Mouse (Mus musculus): ENCODE results near the gene Mxd3.
A peak's percentile ranks its signal among the peaks of the same experiment; 100 is the strongest.

Mxd3 gene

DNA sequence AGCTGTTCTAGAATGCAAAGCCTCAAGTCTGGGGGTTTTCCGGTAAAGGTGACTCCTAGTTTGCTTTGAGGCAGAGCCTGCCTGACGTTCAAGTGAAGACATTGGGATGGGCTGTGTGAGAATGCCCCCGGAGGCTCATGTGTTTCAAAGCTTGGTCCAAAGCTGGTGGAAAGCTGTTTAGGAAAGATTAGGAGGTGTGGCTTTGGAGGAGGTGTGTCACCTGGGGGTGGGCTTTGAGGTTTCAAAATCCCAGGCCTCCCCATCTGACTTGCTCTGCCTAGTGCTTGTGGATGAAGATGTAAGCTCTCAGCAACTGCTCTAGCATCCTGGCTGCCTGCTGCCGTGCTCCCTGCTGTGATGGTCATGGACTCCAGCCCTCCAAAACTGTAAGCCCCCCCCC is 6.1 kb upstream of the Mxd3 start:
- ATAC-seq (ENCODE audit: insufficient number of reproducible peaks, low FRiP score, low TSS enrichment) = no peak

- ATAC-seq (ENCODE audit: insufficient number of reproducible peaks, low FRiP score, low TSS enrichment) = no peak
These were observed 2.7 kb upstream of the Mxd3 start for GRCm38 (mm10) chr13:55332331-55332730.

- ATAC-seq (ENCODE audit: insufficient number of reproducible peaks, low FRiP score, low TSS enrichment) = no peak
These were observed 1.2 kb upstream of the Mxd3 start for GRCm38 (mm10) chr13:55330567-55331400.

GRCm38 (mm10) chr13:55329109-55329682 is 427 bp downstream of the Mxd3 start:
- no peak for ATAC-seq (ENCODE audit: insufficient number of reproducible peaks, low FRiP score, low TSS enrichment)

GRCm38 (mm10) chr13:55328641-55329040 is 982 bp downstream of the Mxd3 start:
- no peak for ATAC-seq (ENCODE audit: insufficient number of reproducible peaks, low FRiP score, low TSS enrichment)

DNA sequence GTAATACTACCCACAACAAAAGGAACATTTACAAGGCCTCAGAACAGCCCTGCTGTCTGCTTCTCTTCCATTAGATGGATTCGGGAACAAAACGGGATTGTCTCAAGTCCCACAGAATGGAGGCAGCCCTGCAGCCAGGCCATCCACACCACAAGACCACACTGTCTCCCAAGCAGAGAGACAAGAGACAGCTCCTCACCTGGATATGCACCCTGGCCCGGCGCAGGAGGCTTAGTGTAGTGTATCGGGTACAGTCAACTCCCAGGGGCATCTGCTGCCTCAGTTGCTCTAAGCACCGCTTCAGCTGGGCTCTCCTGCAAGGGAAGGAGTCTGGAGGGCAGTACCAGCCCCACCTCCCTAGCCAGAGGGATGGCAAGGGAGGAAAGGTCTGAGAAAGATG is 1.5 kb downstream of the Mxd3 start:
- no peak for ATAC-seq (ENCODE audit: insufficient number of reproducible peaks, low FRiP score, low TSS enrichment)

DNA sequence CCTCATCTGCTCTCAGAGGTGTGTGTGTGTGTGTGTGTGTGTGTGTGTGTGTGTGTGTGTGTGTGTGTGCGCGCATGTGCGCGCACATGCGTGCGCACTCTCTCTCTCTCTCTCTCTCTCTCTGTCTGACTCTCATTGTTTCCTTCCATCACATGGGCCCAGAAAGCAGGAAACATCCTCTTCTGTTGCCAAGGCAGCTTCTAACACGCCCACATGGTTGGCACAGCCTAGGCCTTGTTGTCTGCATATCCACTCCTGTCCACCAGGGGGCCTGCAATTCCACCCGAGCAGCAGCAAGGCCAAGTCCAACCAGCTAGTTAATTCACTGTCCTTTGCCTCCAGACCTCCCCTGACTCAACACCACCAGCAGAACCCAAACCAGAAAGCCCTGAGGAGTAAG is 2.0 kb downstream of the Mxd3 start:
- ATAC-seq (ENCODE audit: insufficient number of reproducible peaks, low FRiP score, low TSS enrichment) = peak; percentile 32

DNA sequence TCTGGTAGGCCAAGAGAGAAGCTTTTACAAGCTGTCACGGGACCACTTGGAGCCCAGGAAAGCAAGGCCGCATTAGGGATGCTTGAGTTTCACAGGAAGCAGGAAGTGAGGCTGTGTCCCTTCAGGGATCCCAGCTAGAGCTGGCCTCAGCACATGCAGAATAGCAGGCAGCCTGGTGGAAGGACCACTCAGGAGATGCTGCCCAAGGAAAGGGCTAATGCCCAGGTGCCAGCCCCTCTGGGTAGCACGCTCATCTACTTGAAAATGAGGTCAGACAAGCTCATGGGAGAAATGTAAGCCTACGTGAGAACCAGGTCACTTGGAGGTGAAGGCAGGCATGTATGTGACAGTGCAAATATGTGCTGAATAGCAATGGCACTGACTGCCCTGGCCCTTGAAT is 2.5 kb downstream of the Mxd3 start:
- no peak for ATAC-seq (ENCODE audit: insufficient number of reproducible peaks, low FRiP score, low TSS enrichment)

- ATAC-seq (ENCODE audit: insufficient number of reproducible peaks, low FRiP score, low TSS enrichment) = no peak
These were observed 4.0 kb downstream of the Mxd3 start for GRCm38 (mm10) chr13:55325596-55325995.

GRCm38 (mm10) chr13:55322130-55322825 is 7.3 kb downstream of the Mxd3 start:
- ATAC-seq (ENCODE audit: insufficient number of reproducible peaks, low FRiP score, low TSS enrichment) = peak; percentile 39

DNA sequence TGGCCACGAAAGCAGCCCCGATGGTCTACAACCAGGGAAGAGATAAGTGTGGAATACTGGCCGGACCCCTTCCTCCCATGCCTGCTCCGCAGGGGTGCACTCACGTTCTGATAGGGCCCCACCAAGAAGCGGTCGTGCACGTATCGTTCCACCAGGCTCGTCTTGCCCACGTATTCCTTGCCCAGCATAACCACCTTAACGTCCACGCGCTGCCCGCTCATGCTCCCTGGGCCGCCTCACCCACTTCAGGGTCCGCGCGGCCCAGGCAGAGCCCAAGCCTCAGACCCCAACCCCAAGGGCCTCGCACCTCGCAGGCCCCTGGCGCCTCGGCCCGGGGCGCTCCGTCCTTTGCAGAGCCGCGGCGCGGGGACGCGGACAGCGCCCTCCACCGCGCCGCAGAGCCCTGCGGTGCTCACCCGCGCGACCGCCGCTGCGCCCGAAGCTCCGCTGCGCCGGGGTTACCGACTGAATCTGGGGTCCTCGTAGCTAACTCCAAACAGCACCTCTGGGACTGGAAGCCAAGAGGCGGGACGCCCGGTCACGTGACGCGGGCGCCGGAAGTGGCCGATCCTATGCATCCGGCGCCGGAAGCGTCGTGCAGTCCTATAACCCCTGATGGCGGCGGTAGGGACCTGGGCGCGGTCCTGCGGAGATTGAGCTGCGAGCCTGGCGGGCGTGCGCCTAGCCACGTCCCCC is 8.0 kb downstream of the Mxd3 start, which contains the start of gene Rab24:
Gene Rab24 (minus strand): TSS at position 513 of the 696 bp plus-strand sequence.
- peak; percentile 68 for ATAC-seq (ENCODE audit: insufficient number of reproducible peaks, low FRiP score, low TSS enrichment)

DNA sequence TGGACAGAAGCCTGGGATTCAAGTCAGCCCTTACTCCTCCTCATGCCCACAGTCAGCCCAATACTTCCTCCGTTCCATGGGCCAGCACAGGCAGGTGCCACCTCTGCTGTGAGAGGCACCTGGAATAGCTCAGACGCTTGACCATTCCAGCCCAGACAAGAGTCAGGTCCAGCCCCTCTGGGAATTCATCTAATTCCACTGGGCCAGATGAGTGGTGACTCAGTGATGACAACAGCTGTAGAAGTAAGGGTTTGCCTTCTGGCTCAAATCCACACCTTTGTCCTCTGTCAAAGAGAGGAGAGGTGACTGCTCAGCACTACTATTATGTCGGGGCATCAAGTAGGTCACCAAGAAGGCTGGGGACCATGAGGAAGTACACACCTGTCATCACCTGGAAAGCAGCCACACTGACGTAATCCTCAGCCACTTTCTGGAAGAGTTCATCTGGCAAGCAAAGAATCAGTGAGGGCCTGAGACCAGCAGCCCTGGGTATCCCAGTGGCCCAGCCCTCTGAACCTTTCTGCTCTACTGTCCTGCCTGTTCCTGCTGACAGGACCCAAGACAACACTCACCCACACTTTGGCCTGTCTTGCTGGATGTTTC is 9.6 kb downstream of the Mxd3 start, which contains the start of gene Prelid1:
Gene Prelid1 (plus strand): TSS at position 570 of the 603 bp plus-strand sequence.
- ATAC-seq (ENCODE audit: insufficient number of reproducible peaks, low FRiP score, low TSS enrichment) = no peak

DNA sequence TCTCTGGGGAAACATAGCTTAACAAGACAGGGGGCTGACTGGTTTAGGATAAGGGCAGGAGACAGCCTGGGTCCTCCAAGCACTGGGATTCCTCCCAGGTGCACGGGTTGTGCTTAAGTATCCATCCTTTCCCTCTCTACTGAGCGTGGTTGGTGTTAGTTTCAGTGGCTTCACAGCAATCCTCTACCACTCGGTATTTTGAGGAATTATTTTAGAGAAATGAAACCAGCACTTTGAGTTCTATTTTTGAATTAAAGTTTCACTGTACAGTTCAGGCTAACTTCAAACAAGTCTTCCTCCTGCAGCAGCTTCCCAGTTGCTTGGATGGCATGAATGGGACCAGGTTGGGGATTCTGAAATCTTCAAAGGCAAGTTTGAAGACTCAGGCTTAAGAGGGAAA is 11.3 kb downstream of the Mxd3 start:
- no peak for ATAC-seq (ENCODE audit: insufficient number of reproducible peaks, low FRiP score, low TSS enrichment)

DNA sequence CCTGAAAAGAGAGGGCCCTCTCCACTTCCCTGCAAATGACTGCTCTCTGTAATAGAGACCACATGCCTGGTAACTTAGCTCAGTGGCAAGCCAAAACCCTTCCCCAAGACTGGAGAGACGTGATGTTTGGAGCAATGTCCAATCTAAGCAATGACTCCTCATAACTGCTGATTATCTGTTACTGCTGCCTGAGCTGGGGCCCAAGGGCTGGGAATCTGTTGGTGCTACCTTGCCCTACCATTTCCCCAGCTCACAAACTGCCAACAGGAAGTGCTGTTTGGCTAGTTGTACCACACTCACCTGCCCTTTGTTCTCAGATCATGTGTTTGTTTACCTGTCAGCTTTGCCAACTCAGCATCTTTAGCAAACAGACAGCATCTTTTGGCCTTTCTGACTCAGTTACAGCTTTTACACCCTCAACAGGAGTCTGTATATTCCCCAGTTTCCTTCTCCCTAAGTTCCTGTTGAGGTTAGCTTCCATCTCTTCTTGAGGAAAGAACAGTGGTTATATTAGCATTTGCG is 14.7 kb downstream of the Mxd3 start:
- ATAC-seq (ENCODE audit: insufficient number of reproducible peaks, low FRiP score, low TSS enrichment) = no peak

GRCm38 (mm10) chr13:55313051-55313450 is 16.6 kb downstream of the Mxd3 start:
- no peak for ATAC-seq (ENCODE audit: insufficient number of reproducible peaks, low FRiP score, low TSS enrichment)

- no peak for ATAC-seq (ENCODE audit: insufficient number of reproducible peaks, low FRiP score, low TSS enrichment)
These were observed 17.5 kb downstream of the Mxd3 start for GRCm38 (mm10) chr13:55312028-55312630.

DNA sequence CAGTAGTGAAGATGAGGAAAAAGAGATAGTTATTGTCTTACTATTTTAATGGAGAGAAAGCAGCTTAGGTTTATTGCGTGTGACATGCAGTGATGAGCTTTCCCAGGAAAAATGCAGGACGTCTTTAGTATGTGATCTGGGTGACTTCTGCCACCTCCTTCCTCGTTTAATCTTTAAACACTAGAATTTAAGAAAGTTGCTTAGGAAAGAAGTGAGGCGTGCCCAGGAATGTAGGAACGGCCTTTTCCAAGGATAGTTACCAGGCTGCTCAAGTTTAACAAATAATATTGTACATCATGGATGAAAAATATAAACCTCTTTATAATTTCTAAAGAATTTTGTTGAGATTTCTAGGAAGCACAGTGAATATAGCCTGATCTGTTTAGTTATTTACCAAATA is 28.7 kb downstream of the Mxd3 start:
- no peak for ATAC-seq (ENCODE audit: insufficient number of reproducible peaks, low FRiP score, low TSS enrichment)

DNA sequence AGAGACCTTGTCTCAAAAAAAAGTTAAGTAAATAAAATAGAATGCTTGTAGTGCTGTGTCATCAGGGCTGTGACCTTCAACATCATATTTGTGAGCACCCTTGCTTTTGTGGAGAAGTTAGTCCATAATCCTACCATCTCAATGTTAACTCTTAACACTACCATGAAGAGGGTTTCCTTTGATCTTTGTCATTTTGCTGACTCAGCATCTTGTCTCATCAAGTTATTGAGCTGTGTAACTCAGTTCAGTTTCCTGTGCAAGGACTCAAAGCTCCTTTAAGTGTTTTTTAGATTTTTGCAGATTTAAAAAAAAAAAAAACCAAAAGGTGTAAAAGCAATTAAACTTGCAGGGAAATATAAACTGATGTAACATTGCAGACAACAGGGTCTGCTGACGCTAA is 32.9 kb downstream of the Mxd3 start:
- no peak for ATAC-seq (ENCODE audit: insufficient number of reproducible peaks, low FRiP score, low TSS enrichment)

DNA sequence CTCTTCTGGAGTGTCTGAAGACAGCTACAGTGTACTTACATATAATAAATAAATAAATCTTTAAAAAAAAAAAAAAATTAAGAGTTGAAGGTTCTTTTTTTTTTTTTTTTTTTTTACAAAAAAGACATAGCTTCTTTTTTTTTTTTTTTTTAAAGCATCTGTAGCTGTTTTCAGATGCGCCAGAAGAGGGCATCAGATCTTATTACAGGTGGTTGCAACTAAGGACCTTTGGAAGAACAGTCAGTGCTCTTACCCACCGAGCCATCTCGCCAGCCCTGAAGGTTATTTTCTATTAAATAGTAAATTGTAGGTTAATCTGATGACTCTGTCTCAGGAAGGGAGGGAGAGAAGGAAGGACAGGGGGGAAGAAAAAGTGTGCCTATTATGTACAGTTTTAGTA is 40.8 kb downstream of the Mxd3 start:
- no peak for ATAC-seq (ENCODE audit: insufficient number of reproducible peaks, low FRiP score, low TSS enrichment)

DNA sequence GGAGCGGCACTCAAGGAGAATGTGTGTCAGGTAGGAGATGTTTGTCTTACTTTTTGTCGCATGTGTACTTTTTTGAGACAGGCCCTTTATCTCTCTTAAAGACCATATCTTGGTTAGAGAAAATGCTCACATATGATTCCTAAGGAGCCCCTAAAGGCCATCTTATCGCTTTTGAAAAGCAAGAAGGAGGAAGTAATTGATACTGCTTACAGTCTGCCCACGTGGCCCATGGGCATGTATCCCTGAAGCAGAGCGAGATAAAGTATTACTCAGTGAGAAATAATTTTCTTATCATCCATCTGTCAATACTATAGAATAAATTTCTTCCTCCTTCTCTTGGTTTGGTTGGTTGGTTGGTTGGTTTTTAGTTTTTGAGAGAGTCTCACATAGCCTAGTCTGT is 52.0 kb downstream of the Mxd3 start:
- no peak for ATAC-seq (ENCODE audit: insufficient number of reproducible peaks, low FRiP score, low TSS enrichment)
